Mouse (Mus musculus) small intestine, adult 2 months (tissue): ENCODE measurements around the gene Ice2. TPM values are rescaled to one million over a fixed set of nuclear protein-coding genes. Genes with fewer than 3 reads are reported as not detected.
A peak's percentile ranks its signal among the peaks of the same experiment; 100 is the strongest.

Experiments used
- H3K27ac ChIP-seq: fragments of 200-500 bp; 2 replicates; pipeline ENCODE4 v1.5.1; 2012; ENCODE audit warnings: low read depth, low read length, control low read depth, inconsistent platforms; ENCODE audit not compliant: insufficient read depth
- H3K27me3 ChIP-seq: fragments of 200-500 bp; 2 replicates; pipeline ENCODE4 v1.6.1; 2012; ENCODE audit warnings: mild to moderate bottlenecking, moderate library complexity, low read length, inconsistent platforms; ENCODE audit not compliant: control insufficient read depth, insufficient read depth
- H3K36me3 ChIP-seq: fragments of 200-500 bp; 2 replicates; pipeline ENCODE4 v1.6.1; 2012; ENCODE audit warnings: mild to moderate bottlenecking, low read length, control low read depth, inconsistent platforms; ENCODE audit not compliant: control insufficient read depth, insufficient read depth
- H3K4me1 ChIP-seq: fragments of 200-500 bp; 2 replicates; pipeline ENCODE4 v1.6.1; 2012; ENCODE audit warnings: low read length, inconsistent platforms, mixed read lengths; ENCODE audit not compliant: control insufficient read depth, insufficient read depth, insufficient read length
- H3K4me3 ChIP-seq: fragments of 200-500 bp; 2 replicates; pipeline ENCODE4 v1.5.1; 2012; ENCODE audit warnings: low read depth, mild to moderate bottlenecking, control low read depth, inconsistent platforms, low read length, moderate library complexity
- CTCF ChIP-seq: fragments of 200-500 bp; IDR thresholded peaks from 2 replicates; pipeline ENCODE4 v1.5.1; 2012; ENCODE audit warnings: low read depth, mild to moderate bottlenecking, control low read depth, inconsistent platforms, low read length, moderate library complexity, mixed read lengths; ENCODE audit not compliant: insufficient replicate concordance, insufficient read length; ENCODE audit errors: extremely low read depth
- POLR2A ChIP-seq: fragments of 200-500 bp; IDR thresholded peaks from 2 replicates; pipeline ENCODE4 v1.6.1; 2012; ENCODE audit warnings: low read depth, mild to moderate bottlenecking, control low read depth, inconsistent platforms, low read length, moderate library complexity
- WGBS: fragments of 180-500 bp; shearing (Covaris S2); methylation state at CpG from one replicate; pipeline ENCODE4 v1.1.7; 2018; 5-methylcytosine and 5-hydroxymethylcytosine counted together
- polyA plus RNA-seq: library from polyadenylated mRNA; depleted of rRNA; stranded (reverse); fragments of >200 nt; gene quantifications from 2 replicates; pipeline ENCODE4 v1.2.3, GENCODE M21; 2012

Gene Ice2
- polyA plus RNA-seq, 1 experiment, result 0.46 TPM

- H3K27me3 ChIP-seq, result no peaks in the 10 kb centered on the region
- H3K4me3 ChIP-seq, result peak overlapping the region; percentile 98
- WGBS, result 4% methylated on average over 10 of the region's 10 CpGs
- H3K27ac ChIP-seq, result 0 out of 2 replicates have a peak overlapping the region, but pooled peaks have one; percentile 74
- peaks cover 1% of the 10 kb centered on the region; the same call in 1 of the 2 replicates for H3K36me3 ChIP-seq
- H3K4me1 ChIP-seq, result peaks cover 5% of the 10 kb centered on the region; the same call in 1 of the 2 replicates
- TF ChIP-seq POLR2A (no peak), CTCF (no peak)
Observed at GRCm38 (mm10) chr9:69398453-69398850, 746 bp downstream of the Ice2 start.

GRCm38 (mm10) chr9:69404671-69405070 lies 7.0 kb downstream of the Ice2 start:
- WGBS, result 84% methylated on average over 6 of the region's 6 CpGs
- Histone ChIP-seq H3K4me3 (no peak overlapping the region), H3K4me1 (no peaks in the 10 kb centered on the region), H3K27ac (no peak overlapping the region), H3K27me3 (no peaks in the 10 kb centered on the region), H3K36me3 (peaks cover 8% of the 10 kb centered on the region)
- TF ChIP-seq POLR2A (no peak), CTCF (no peak)

DNA sequence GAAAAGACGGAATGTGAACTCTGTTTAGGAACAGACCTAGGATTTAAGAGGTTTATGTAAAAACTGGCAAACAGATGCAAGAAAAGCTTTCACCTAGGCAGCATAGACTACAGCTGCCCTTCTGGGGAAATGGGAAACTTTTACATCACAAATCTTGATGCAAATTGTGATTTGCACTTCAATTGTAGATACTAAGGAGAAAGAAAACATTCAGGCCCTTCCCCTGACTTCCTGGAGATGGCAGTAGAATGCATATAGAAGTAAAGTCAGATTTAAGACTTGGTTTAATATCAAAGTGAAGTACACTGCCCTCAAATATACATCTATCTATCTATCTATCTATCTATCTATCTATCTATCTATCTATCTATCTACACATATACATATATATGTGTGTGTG lies 21.8 kb downstream of the Ice2 start:
- no peak for TF ChIP-seq CTCF
- TF ChIP-seq POLR2A, result no peak
- no peaks in the 10 kb centered on the region for H3K4me1 ChIP-seq
- no peak overlapping the region for H3K4me3 ChIP-seq
- H3K27ac ChIP-seq, result no peak overlapping the region
- H3K36me3 ChIP-seq, result peaks cover 32% of the 10 kb centered on the region
- WGBS, result 98% methylated on average over 1 of the region's 1 CpGs
- H3K27me3 ChIP-seq, result no peaks in the 10 kb centered on the region

GRCm38 (mm10) chr9:69430531-69430930 lies 32.8 kb downstream of the Ice2 start:
- no peaks in the 10 kb centered on the region for H3K27me3 ChIP-seq
- H3K4me1 ChIP-seq, result peaks cover 3% of the 10 kb centered on the region; the same call in 1 of the 2 replicates
- H3K36me3 ChIP-seq, result peaks cover 24% of the 10 kb centered on the region; the same call in 1 of the 2 replicates
- WGBS, result 83% methylated on average over 3 of the region's 3 CpGs
- no peak overlapping the region for H3K27ac ChIP-seq
- TF ChIP-seq CTCF (no peak), POLR2A (no peak)
- no peak overlapping the region for H3K4me3 ChIP-seq

DNA sequence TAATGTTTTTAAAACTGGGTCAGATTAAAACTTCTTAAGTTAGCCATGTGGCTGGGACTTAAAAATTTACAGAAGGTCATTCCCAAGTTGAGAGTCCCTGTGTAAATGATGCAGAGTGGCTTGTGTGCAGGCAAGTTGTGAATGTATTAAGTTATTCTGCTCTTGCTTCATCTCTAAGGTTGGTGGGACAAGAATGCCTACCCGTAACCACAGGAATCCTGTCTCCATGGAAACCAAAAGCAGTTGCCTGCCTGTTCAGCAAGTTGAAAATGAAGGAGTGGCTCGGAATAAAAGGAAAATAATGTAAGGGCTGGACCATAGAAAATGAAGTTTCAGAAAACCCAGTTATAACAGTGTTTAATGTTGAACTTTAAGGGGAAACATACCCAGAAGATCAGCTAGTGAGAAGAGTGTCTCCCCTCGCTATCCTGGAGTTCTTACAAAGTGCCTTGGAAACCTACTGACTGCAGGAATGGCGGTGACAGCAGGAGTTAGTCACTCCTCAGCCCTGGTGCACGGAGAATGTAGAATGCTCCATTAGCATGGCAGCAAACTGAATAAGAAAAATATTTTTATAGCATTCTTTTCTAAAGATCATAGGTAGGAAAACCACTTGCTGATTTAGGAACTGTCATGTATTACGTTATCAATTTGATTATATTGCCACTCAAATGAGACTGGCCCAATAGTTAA lies 34.3 kb downstream of the Ice2 start:
- TF ChIP-seq POLR2A (no peak), CTCF (no peak)
- H3K4me3 ChIP-seq, result no peak overlapping the region
- H3K27ac ChIP-seq, result no peak overlapping the region
- H3K4me1 ChIP-seq, result peaks cover 8% of the 10 kb centered on the region
- H3K27me3 ChIP-seq, result no peaks in the 10 kb centered on the region
- whole genome bisulfite sequencing, result 81% methylated on average over 6 of the region's 6 CpGs
- H3K36me3 ChIP-seq, result peaks cover 15% of the 10 kb centered on the region; the same call in 1 of the 2 replicates

- TF ChIP-seq CTCF (no peak), POLR2A (no peak)
Observed at GRCm38 (mm10) chr9:69435194-69435593, 37.5 kb downstream of the Ice2 start.

DNA sequence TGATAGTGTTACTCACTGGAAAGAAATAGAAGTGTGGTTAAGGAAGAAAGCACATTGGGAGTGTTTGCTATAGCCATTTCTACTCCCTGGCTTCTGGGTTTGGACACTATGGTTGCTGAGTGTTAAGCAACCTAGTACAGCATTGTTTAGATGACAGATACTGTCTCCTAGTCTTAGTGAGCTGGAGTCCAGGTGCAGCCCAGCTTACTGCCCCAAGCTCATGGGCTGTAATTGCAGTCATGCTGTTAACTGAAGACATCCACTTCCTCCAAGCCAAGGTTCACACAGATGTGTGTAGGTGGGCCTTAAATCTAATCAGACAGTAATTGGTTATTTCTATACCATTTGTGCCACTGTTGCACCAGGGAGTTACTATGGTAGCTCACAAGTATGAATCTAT lies 38.0 kb downstream of the Ice2 start:
- Histone ChIP-seq H3K4me3 (no peak overlapping the region), H3K4me1 (peaks cover 10% of the 10 kb centered on the region), H3K27me3 (no peaks in the 10 kb centered on the region), H3K36me3 (peaks cover 8% of the 10 kb centered on the region; the same call in 1 of the 2 replicates), H3K27ac (peak overlapping the region; percentile 72)
- no peak for TF ChIP-seq CTCF
- no peak for TF ChIP-seq POLR2A

More at GRCm38 (mm10) chr9:69435194-69435593, 37.5 kb downstream of the Ice2 start:
- Histone ChIP-seq H3K27ac (peak overlapping the region; percentile 72), H3K27me3 (no peaks in the 10 kb centered on the region), H3K36me3 (peaks cover 8% of the 10 kb centered on the region; the same call in 1 of the 2 replicates), H3K4me1 (peaks cover 10% of the 10 kb centered on the region), H3K4me3 (no peak overlapping the region)
- WGBS, result 64% methylated on average over 10 of the region's 10 CpGs

DNA sequence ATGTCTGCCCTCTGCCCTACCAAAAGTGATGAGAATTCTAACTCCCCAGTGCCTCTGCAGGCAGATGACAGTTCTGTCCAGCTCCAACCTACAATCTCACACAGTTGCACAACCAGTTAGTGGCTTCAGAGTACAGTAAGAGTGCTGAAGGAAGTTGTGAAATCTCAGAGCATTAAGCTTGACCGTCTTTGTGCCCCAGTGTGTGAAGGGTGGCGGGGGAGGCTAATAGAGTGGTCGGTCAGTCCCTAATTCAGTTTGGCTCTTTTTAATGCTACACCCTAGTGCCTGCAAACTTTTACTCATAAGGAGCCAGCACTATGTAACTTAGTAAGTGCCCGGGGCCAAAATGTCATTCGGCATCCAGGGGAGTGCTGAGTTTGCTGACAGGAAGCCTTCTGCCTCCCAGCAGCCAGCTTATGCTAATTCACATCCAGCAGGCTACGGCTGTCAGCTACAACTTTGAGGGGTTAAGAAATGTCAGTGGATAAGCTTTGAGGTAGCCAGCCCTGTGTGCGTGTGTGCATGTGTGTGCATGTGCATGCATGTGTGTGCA lies 42.2 kb downstream of the Ice2 start:
- Histone ChIP-seq H3K27me3 (no peaks in the 10 kb centered on the region), H3K4me1 (peaks cover 22% of the 10 kb centered on the region), H3K27ac (no peak overlapping the region), H3K4me3 (no peak overlapping the region), H3K36me3 (no peaks in the 10 kb centered on the region)
- 73% methylated on average over 7 of the region's 7 CpGs for WGBS
- TF ChIP-seq POLR2A, result no peak
- no peak for TF ChIP-seq CTCF
